Mouse (Mus musculus) regulatory T cell (primary cell): ENCODE results near the gene Tbc1d2.

ENCODE experiments used
- in situ Hi-C: fragments of 300-600 bp; cut with MboI, MseI; formaldehyde crosslinking; loops from one replicate; pipeline ENCODE4 v1.15.1; 2025; ENCODE audit warnings: high pct_unique_total_duplicates

Tbc1d2 gene

GRCm38 (mm10) chr4:46650086-46650753, at the start of gene Tbc1d2:
TSS of gene Tbc1d2 (minus strand) at chr4:46650209.
- in situ Hi-C loops: loop anchor here (5.0 kb wide), 1 partner anchor 108 kb away; no protein-coding TSS in a partner anchor

GRCm38 (mm10) chr4:46696467-46696866, 46.5 kb upstream of the Tbc1d2 start:
- in situ Hi-C loops: loop anchor here (5.0 kb wide), 1 partner anchor 326 kb away; no protein-coding TSS in a partner anchor

GRCm38 (mm10) chr4:46690565-46690964, 40.6 kb upstream of the Tbc1d2 start:
- in situ Hi-C loops: no loop called here

- in situ Hi-C loops: no loop called here
Observed at GRCm38 (mm10) chr4:46690023-46690420, 40.0 kb upstream of the Tbc1d2 start.

- in situ Hi-C loops: no loop called here
Observed at GRCm38 (mm10) chr4:46689397-46690022, 39.5 kb upstream of the Tbc1d2 start.

GRCm38 (mm10) chr4:46688213-46688832, 38.3 kb upstream of the Tbc1d2 start:
- in situ Hi-C loops: no loop called here

- in situ Hi-C loops: loop anchor here (5.0 kb wide), 1 partner anchor 353 kb away; no protein-coding TSS in a partner anchor
Observed at GRCm38 (mm10) chr4:46684160-46684559, 34.2 kb upstream of the Tbc1d2 start.

GRCm38 (mm10) chr4:46676646-46677045, 26.6 kb upstream of the Tbc1d2 start:
- in situ Hi-C loops: no loop called here

GRCm38 (mm10) chr4:46675992-46676391, 26.0 kb upstream of the Tbc1d2 start:
- in situ Hi-C loops: no loop called here

GRCm38 (mm10) chr4:46675272-46675785, 25.3 kb upstream of the Tbc1d2 start:
- in situ Hi-C loops: no loop called here

GRCm38 (mm10) chr4:46668620-46669019, 18.6 kb upstream of the Tbc1d2 start:
- in situ Hi-C loops: no loop called here

- in situ Hi-C loops: no loop called here
Observed at GRCm38 (mm10) chr4:46666420-46666819, 16.4 kb upstream of the Tbc1d2 start.

GRCm38 (mm10) chr4:46665371-46665774, 15.4 kb upstream of the Tbc1d2 start:
- in situ Hi-C loops: no loop called here

GRCm38 (mm10) chr4:46664123-46665009, 14.4 kb upstream of the Tbc1d2 start:
- in situ Hi-C loops: no loop called here

- in situ Hi-C loops: no loop called here
Observed at GRCm38 (mm10) chr4:46661433-46661832, 11.4 kb upstream of the Tbc1d2 start.

- in situ Hi-C loops: no loop called here
Observed at GRCm38 (mm10) chr4:46658946-46659345, 8.9 kb upstream of the Tbc1d2 start.

GRCm38 (mm10) chr4:46657116-46657515, 7.1 kb upstream of the Tbc1d2 start:
- in situ Hi-C loops: no loop called here

GRCm38 (mm10) chr4:46655956-46656355, 5.9 kb upstream of the Tbc1d2 start:
- in situ Hi-C loops: no loop called here

GRCm38 (mm10) chr4:46655298-46655697, 5.3 kb upstream of the Tbc1d2 start:
- in situ Hi-C loops: no loop called here

- in situ Hi-C loops: loop anchor here (5.0 kb wide), 1 partner anchor 37 kb away; no protein-coding TSS in a partner anchor
Observed at GRCm38 (mm10) chr4:46649161-46649560, 848 bp downstream of the Tbc1d2 start.

GRCm38 (mm10) chr4:46643676-46644112, 6.3 kb downstream of the Tbc1d2 start:
- in situ Hi-C loops: no loop called here
